Mouse (Mus musculus): ENCODE data around the gene Olfr1325. TPM values are rescaled to one million over a fixed set of nuclear protein-coding genes. Genes with fewer than 3 reads are reported as not detected.
"Not testable (repeated sequence)": the region's sequence is repeated elsewhere in the genome, so short reads cannot be mapped to it uniquely, and the experiment has no call there.

The Olfr1325 gene
- not detected for total RNA-seq (2021)
- long read RNA-seq, experiment 1 = 0 reads
- long read RNA-seq, experiment 2 = 0 reads

DNA sequence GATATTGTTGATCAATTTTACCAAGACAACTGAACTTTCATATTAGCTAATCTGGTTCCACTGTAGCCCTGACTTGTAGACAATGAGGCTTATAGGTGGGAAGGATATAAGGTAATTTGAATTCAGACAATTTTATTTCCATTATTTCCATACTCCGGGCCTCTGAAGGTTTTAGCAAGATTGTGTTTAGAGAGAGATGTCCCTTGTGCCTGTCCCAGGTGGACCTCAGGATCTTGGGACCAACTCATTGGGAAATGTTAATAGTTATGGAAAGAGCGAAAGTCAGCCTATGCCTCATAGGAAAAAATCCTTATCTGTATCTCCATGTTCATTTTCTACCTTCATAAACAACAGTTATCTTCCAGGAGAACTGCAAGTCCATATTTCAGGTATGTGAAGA, at the start of gene Olfr1325:
Olfr1325 (plus strand) TSS at position 301 of the 400 bp plus-strand sequence.
- no peak for DNase-seq

GRCm38 (mm10) chrX:74574788-74575187, 17.7 kb upstream of the Olfr1325 start, which contains the start of gene Olfr1326-ps1:
Gene Olfr1326-ps1 (minus strand): TSS chrX:74574888.
- DNase-seq = no peak

- DNase-seq = not testable (repeated sequence)
These were observed 53.2 kb downstream of the Olfr1325 start, which contains the start of gene Gm5640 for GRCm38 (mm10) chrX:74645466-74646323. Gene Gm5640 (minus strand): TSS chrX:74645635.

- not testable (repeated sequence) for DNase-seq
These were observed 53.9 kb downstream of the Olfr1325 start for GRCm38 (mm10) chrX:74646393-74646792.

Other genes starting within 250 kb of the Olfr1325 start
- 10 to 100 TPM; 32.2 to 36.5 TPM for gene Lage3, start 239.1 kb upstream of the Olfr1325 start, total RNA-seq (2021)
- 10 to 100 TPM; 48.1 to 52.1 TPM for gene Ubl4a, start 219.5 kb upstream of the Olfr1325 start, total RNA-seq (2021)
- 1 to 10 TPM; 2.3 to 2.6 TPM for gene Slc10a3, start 219.3 kb upstream of the Olfr1325 start, total RNA-seq (2021)
- gene Fam3a, start 199.4 kb upstream of the Olfr1325 start, total RNA-seq (2021) = 10 to 100 TPM; 10.9 to 11.5 TPM
- gene Ikbkg, start 199.4 kb upstream of the Olfr1325 start, total RNA-seq (2021) = 10 to 100 TPM; 19.5 to 23.8 TPM
- gene G6pdx, start 163.5 kb upstream of the Olfr1325 start, total RNA-seq (2021) = 1 to 10 TPM; 3.3 to 7.4 TPM
- gene Gm6880, start 111.3 kb upstream of the Olfr1325 start, total RNA-seq (2021) = not detected
- gene Olfr1326-ps1, start 17.8 kb upstream of the Olfr1325 start, total RNA-seq (2021) = not detected
- not detected for gene Gm5640, start 53.0 kb downstream of the Olfr1325 start, total RNA-seq (2021)
- not detected for gene Gm6890, start 148.2 kb downstream of the Olfr1325 start, total RNA-seq (2021)
- gene Gm5936, start 244.5 kb downstream of the Olfr1325 start, total RNA-seq (2021) = not detected